Mouse (Mus musculus): ENCODE measurements around the gene Aldh9a1. TPM values are rescaled to one million over a fixed set of nuclear protein-coding genes. Genes with fewer than 3 reads are reported as not detected.

The Aldh9a1 gene
- polyA plus RNA-seq, 1 experiment from 2014 or later: 53.6 TPM

- 81% methylated on average over 6 of the region's 6 CpGs for WGBS
- DNase-seq (ENCODE audit: extremely low spot score, low spot score): no peak
- Histone ChIP-seq H3K36me3 (replicated peaks) (no peaks in the 10 kb centered on the region), H3K4me3 (no peak overlapping the region), H3K27ac (no peak overlapping the region), H3K4me1 (peaks cover 17% of the 10 kb centered on the region), H3K9me3 (no peaks in the 10 kb centered on the region), H3K27me3 (ENCODE audit: poor library complexity, severe bottlenecking) (peaks cover 47% of the 10 kb centered on the region)
Measured at GRCm38 (mm10) chr1:167391241-167391640, 41.5 kb downstream of the Aldh9a1 start.

- no peaks in the 10 kb centered on the region for H3K9me3 ChIP-seq
- H3K36me3 ChIP-seq (replicated peaks): no peaks in the 10 kb centered on the region
- H3K27ac ChIP-seq: peak overlapping the region; percentile 96; the same call in 1 of the 2 replicates
- peaks cover 47% of the 10 kb centered on the region for H3K27me3 ChIP-seq (ENCODE audit: poor library complexity, severe bottlenecking)
- H3K4me1 ChIP-seq: peaks cover 17% of the 10 kb centered on the region
- 61% methylated on average over 2 of the region's 2 CpGs for WGBS
- DNase-seq (ENCODE audit: extremely low spot score, low spot score): no peak
- H3K4me3 ChIP-seq: peak overlapping the region; percentile 79
Measured at GRCm38 (mm10) chr1:167392031-167392640, 42.3 kb downstream of the Aldh9a1 start.

GRCm38 (mm10) chr1:167392687-167393086, 42.9 kb downstream of the Aldh9a1 start:
- Histone ChIP-seq H3K27ac (peak overlapping the region; percentile 96; the same call in 1 of the 2 replicates), H3K27me3 (ENCODE audit: poor library complexity, severe bottlenecking) (peaks cover 47% of the 10 kb centered on the region)
- 13% methylated on average over 8 of the region's 8 CpGs for WGBS

GRCm38 (mm10) chr1:167393281-167393680, 43.5 kb downstream of the Aldh9a1 start:
- DNase-seq (ENCODE audit: extremely low spot score, low spot score): no peak
- H3K4me3 ChIP-seq: peak overlapping the region; percentile 79
- H3K36me3 ChIP-seq (replicated peaks): no peaks in the 10 kb centered on the region
- peak overlapping the region; percentile 96 for H3K27ac ChIP-seq
- peaks cover 41% of the 10 kb centered on the region for H3K27me3 ChIP-seq (ENCODE audit: poor library complexity, severe bottlenecking)
- H3K4me1 ChIP-seq: peaks cover 17% of the 10 kb centered on the region
- H3K9me3 ChIP-seq: no peaks in the 10 kb centered on the region
- WGBS: 2% methylated on average over 15 of the region's 15 CpGs

More at GRCm38 (mm10) chr1:167392687-167393086, 42.9 kb downstream of the Aldh9a1 start:
- Histone ChIP-seq H3K9me3 (no peaks in the 10 kb centered on the region), H3K36me3 (replicated peaks) (no peaks in the 10 kb centered on the region), H3K4me1 (peaks cover 17% of the 10 kb centered on the region), H3K4me3 (peak overlapping the region; percentile 79)
- no peak for DNase-seq (ENCODE audit: extremely low spot score, low spot score)

DNA sequence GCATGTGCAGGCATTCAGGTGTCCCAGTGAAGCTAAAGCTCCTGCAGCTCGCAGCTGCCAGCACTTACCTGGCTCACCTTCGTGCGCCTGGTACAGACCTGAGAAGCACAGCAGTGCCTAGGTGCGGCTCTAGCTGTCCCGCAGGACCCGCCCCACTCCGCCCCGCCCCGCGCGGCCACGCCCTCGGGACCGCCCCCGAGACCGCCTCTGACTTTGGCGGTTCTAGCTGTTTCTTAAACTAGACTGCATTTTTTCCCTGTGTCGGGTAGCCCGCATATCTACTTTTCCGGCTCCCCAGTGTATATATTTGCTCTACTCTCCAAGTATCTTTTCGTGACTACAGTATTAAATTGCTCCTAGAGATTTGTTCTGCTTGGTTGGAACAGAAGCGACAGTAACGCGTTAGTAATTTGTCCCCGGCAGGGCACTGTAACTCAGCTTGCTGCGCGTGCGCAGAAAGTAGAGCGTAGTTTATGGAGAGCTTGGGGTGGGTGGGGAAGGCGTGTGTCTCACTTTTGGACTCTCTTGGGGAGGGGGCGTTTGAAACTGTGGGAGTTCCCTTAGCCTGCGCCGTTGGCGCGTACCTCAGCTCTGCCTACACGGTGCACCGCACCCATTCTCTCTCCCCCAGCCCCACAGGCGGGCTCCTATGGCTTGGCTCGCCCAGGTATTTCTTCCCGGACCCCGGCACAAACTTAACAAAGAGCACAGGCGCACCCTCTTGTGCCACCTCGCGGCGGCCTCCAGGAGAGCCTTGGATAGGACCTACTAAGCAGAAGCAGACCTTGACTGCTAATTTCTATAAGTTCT, 44.1 kb downstream of the Aldh9a1 start, which contains the start of gene Mgst3:
Gene Mgst3, minus strand, starts transcription at position 159 of the 810 bp plus-strand sequence.
- peaks cover 36% of the 10 kb centered on the region for H3K27me3 ChIP-seq (ENCODE audit: poor library complexity, severe bottlenecking)
- no peaks in the 10 kb centered on the region for H3K9me3 ChIP-seq
- WGBS: under 1% methylated on average over 45 of the region's 45 CpGs
- H3K4me3 ChIP-seq: peak within 1 kb of the TSS; percentile 79
- peak within 1 kb of the TSS; percentile 96 for H3K27ac ChIP-seq
- H3K4me1 ChIP-seq: peaks cover 17% of the 10 kb centered on the region
- peak; percentile 92 for DNase-seq (ENCODE audit: extremely low spot score, low spot score)
- H3K36me3 ChIP-seq (replicated peaks): no peaks in the 10 kb centered on the region

DNA sequence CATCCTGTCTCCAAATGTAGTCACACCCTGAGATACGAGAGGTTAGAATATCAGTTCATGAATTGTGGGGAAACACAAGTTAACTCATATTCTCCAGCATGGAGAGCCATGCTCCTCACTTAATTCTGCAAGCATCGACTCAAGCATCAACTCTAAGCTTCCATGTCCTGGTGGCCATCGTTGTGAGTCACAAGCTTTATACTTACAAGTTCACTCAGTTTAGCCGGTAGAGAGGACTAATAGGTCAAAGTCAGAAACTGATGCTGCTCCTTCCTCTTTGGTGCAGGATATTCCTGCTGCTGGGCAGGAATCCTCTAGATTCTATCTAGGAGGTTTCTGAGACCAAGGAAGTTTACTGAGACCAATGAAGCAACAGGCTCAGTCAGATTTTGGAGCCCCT, 55.4 kb downstream of the Aldh9a1 start:
- 86% methylated on average over 4 of the region's 4 CpGs for WGBS
- DNase-seq (ENCODE audit: extremely low spot score, low spot score): no peak

DNA sequence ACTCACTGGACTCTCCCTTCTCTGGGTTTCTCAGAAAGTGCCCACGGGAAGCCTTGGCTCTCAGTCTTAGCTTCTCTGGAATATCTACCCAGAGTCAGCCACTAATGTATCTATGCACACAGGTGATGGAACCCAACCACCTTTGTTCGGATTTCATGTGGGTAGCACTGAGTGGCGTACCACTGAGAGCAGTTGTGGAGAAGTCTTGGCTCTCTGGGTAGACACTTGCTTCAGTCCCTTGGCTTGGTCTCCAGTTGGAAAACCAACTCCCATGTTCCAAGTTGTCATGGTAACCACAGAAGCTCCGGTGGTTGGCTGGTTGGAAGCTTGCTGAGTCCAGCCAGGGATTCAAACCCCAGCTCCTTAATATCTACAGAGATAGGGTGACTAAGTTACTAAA, 59.8 kb downstream of the Aldh9a1 start:
- no peak for DNase-seq (ENCODE audit: extremely low spot score, low spot score)
- no peak overlapping the region for H3K27ac ChIP-seq
- no peaks in the 10 kb centered on the region for H3K27me3 ChIP-seq (ENCODE audit: poor library complexity, severe bottlenecking)
- WGBS: 84% methylated on average over 4 of the region's 4 CpGs
- no peaks in the 10 kb centered on the region for H3K4me1 ChIP-seq
- H3K4me3 ChIP-seq: no peak overlapping the region
- no peaks in the 10 kb centered on the region for H3K9me3 ChIP-seq
- H3K36me3 ChIP-seq (replicated peaks): no peaks in the 10 kb centered on the region

More for the DNA sequence above, 55.4 kb downstream of the Aldh9a1 start:
- Histone ChIP-seq H3K27ac (no peak overlapping the region), H3K36me3 (replicated peaks) (no peaks in the 10 kb centered on the region), H3K9me3 (no peaks in the 10 kb centered on the region), H3K4me3 (no peak overlapping the region), H3K4me1 (no peaks in the 10 kb centered on the region), H3K27me3 (ENCODE audit: poor library complexity, severe bottlenecking) (no peaks in the 10 kb centered on the region)

- no peaks in the 10 kb centered on the region for H3K27me3 ChIP-seq (ENCODE audit: poor library complexity, severe bottlenecking)
- WGBS: 77% methylated on average over 12 of the region's 12 CpGs
- H3K9me3 ChIP-seq: no peaks in the 10 kb centered on the region
- no peaks in the 10 kb centered on the region for H3K4me1 ChIP-seq
- no peak overlapping the region for H3K27ac ChIP-seq
- no peaks in the 10 kb centered on the region for H3K36me3 ChIP-seq (replicated peaks)
- H3K4me3 ChIP-seq: no peak overlapping the region
- no peak for DNase-seq (ENCODE audit: extremely low spot score, low spot score)
Measured at GRCm38 (mm10) chr1:167411991-167412715, 62.4 kb downstream of the Aldh9a1 start.

GRCm38 (mm10) chr1:167414846-167415245, 65.1 kb downstream of the Aldh9a1 start:
- Histone ChIP-seq H3K4me1 (no peaks in the 10 kb centered on the region), H3K27me3 (ENCODE audit: poor library complexity, severe bottlenecking) (no peaks in the 10 kb centered on the region), H3K4me3 (no peak overlapping the region), H3K36me3 (replicated peaks) (no peaks in the 10 kb centered on the region), H3K27ac (no peak overlapping the region), H3K9me3 (no peaks in the 10 kb centered on the region)
- DNase-seq (ENCODE audit: extremely low spot score, low spot score): peak; percentile 74
- 6% methylated on average over 7 of the region's 7 CpGs for WGBS

Small RNA genes lying within 50 kb of the gene (microRNA-seq; reads per million reads assigned to microRNA genes)
- gene Gm25911: 6.6 reads per million, percentile 17 among the genes with 10 or more reads in this experiment

Other genes with a start within 250 kb of the Aldh9a1 start
- 135 TPM in 2 replicates for gene Uck2, start 64.7 kb upstream of the Aldh9a1 start, polyA plus RNA-seq (2016; fragmentation: Nextera tagmentation; extraction: Ambion mirVana)
- gene Tmco1, start 41.6 kb upstream of the Aldh9a1 start, polyA plus RNA-seq (2016; fragmentation: Nextera tagmentation; extraction: Ambion mirVana): 73.4 and 77.1 TPM in 2 replicates
- 55.6 and 60.3 TPM in 2 replicates for gene Mgst3, start 43.9 kb downstream of the Aldh9a1 start, polyA plus RNA-seq (2016; fragmentation: Nextera tagmentation; extraction: Ambion mirVana)
- gene Lrrc52, start 116.8 kb downstream of the Aldh9a1 start, polyA plus RNA-seq (2016; fragmentation: Nextera tagmentation; extraction: Ambion mirVana): not detected in 2 replicates
- 1.8 and 2.0 TPM in 2 replicates for gene Rxrg, start 248.4 kb downstream of the Aldh9a1 start, polyA plus RNA-seq (2016; fragmentation: Nextera tagmentation; extraction: Ambion mirVana)

Data from forebrain, embryonic 10.5 days (tissue).